Mouse (Mus musculus): ENCODE results near the gene Dcaf10.

Gene Dcaf10

DNA sequence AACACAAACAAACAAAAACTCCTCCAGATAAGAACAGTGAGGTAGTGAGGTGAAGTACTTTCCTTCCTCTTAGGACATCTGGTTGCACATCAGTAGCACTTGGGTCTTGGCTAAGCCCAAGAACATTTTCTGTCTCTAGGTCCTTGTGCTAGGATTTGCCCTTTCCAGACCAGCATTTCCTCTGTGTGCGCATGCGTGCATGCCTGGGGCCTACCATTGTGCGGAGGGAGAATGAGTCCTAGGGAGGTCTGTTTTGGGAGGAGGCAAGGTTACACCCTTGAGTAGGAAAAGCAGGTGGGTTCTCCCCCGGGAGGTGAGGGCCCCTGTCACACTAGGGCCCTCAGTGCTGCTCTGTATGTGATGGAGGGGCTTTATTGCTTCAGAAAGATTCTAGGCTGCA lies 77.2 kb downstream of the Dcaf10 start:
- no peak for DNase-seq (ENCODE audit: low read depth, low spot score)

DNA sequence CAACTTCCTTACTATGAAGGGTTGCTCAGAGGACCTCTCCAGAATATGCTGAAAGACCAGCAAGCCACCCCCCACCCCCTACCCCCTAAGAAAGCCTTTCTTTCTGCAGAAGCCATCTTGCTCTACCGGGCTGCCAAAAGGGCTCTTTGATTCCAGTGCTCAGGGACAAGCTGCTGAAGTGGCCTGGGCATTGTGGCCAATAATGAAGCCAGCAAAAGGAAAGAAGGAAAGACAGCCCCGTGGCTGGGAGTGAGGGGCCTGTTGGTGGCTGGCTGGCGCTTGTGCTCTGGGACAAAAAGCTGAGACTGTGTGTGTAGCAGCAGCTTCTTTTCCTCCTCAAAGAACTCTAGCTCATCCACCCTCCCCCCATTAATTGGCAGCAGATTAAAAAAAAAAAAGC lies 78.8 kb downstream of the Dcaf10 start:
- no peak for DNase-seq (ENCODE audit: low read depth, low spot score)

DNA sequence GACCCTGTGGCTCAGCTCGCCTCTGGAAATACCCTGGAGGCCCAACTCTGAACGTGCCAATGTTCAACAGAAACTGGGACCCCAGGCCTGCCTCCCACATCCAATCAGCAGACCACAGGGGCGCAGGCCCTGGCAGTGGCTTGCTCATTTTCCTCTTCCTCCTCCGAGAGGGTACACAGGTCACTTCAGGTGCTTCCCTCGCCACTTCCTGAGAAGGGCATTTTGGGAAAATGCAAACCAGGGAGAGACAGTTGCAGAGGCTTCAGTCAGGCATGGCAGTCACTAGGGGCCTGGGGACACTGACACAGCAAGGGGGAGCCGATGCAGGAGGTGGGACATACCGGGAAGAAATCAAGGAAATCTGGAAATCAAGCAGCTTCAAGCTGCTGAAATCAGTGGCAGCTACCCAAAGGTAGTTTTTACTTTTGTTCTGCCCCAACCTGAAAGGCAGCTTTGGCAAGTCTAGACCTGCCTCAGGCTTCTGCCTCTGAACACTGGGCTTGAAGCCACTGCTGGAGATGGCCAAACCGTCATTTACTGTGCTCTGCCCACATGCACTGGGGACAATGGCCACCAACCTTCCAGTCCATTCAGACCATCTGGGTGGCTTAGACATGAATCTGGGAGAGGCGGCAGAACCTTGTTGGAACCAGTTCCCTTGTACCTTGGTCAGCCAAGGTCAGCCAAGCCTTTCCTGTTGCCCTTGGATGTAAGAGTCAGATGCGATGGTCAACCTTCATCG lies 79.8 kb downstream of the Dcaf10 start:
- no peak for DNase-seq (ENCODE audit: low read depth, low spot score)

DNA sequence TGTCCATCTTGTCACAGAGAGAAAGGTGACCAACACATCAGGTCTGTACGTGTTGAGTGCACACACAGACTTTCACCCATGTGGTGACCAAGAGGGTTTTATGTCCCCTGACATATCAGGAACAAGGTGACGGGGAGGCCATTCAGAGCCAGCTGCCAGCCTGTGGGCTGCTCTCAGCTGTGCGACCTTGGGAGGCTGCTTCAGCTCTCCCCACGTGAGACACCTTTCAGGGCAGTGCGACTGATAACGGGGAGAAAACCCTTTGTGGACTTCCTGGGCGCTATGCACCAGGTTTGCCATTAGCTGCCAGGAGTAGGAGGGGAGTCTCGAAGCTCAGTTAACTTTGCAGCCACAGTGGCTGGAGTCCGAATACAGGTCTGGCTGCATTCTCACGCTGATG lies 80.7 kb downstream of the Dcaf10 start:
- no peak for DNase-seq (ENCODE audit: low read depth, low spot score)

DNA sequence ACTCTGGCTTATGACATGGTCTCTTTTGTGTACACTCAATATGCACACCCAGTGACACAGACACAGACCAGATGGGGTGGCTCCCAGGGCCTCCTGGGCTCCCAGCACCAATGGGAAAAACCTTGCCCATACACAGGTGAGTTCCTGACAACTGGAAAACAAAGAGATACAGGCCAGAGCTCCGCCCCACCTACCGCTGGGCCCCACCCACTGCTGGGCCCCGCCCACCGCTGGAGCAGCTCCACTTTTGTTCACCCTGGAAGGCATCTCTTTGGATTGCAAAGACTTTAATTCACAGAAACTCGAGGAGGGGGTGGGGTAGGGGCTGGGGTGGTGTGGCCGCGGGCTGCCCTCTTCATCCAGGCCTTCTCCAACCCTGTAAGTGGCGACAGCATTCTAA lies 81.5 kb downstream of the Dcaf10 start:
- no peak for DNase-seq (ENCODE audit: low read depth, low spot score)

DNA sequence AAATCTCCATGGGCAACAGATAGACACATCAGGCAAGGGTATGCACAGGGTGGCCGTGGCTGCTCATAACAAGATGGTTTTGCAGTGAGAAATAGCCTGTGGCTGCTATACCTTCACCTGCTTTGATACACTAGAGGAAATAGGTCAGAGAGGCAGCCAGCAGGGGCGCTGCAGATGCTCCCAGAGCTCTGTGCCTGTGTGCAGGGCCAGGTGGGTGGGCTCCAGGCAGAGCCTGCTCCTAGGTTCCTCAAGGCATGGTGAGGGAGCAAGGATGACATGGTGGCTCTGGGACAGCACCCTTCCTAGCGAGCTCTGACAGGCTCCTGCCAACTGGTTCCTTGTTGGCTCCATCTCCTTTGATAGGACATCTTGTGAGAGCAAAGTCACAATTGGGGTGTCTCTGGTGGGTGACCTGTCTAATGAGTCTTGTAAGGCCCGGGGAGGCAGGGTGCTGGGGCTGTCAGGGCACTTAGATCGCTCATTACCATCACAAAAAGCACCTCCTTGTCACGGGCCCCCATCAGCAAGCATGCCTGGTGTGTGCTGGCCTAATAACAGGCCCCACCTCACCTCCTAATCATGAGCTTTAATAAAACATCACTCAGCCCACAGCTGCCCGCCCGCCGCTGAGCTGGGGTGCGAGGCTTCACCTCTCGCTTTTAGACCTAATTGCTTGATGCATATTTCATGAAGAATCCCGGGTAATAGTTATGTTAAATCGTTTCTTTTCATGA lies 85.0 kb downstream of the Dcaf10 start:
- no peak for DNase-seq (ENCODE audit: low read depth, low spot score)
